Mouse (Mus musculus) heart, embryonic 10.5 days (tissue): ENCODE data around the gene Glis3. TPM values are rescaled to one million over a fixed set of nuclear protein-coding genes. Genes with fewer than 3 reads are reported as not detected.
A peak's percentile ranks its signal among the peaks of the same experiment; 100 is the strongest.

Experiments
- DNase-seq: peaks from one replicate; pipeline ENCODE4 v3.0.0-alpha.2; 2017; ENCODE audit warnings: low spot score
- H3K27ac ChIP-seq: fragments of 300-500 bp; sonication (generic); 2 replicates; pipeline ENCODE4 v1.5.1; 2016; ENCODE audit warnings: mild to moderate bottlenecking
- H3K27me3 ChIP-seq: fragments of 300-500 bp; sonication (generic); 2 replicates; pipeline ENCODE4 v1.6.1; 2016; ENCODE audit warnings: mild to moderate bottlenecking; ENCODE audit not compliant: poor library complexity, insufficient read depth, severe bottlenecking
- H3K36me3 ChIP-seq: fragments of 300-500 bp; sonication (generic); 2 replicates; pipeline ENCODE4 v1.6.1; 2016; ENCODE audit warnings: mild to moderate bottlenecking, moderate library complexity
- H3K4me1 ChIP-seq: fragments of 300-500 bp; sonication (generic); 2 replicates; pipeline ENCODE4 v1.6.1; 2016; ENCODE audit warnings: mild to moderate bottlenecking
- H3K4me3 ChIP-seq: fragments of 300-500 bp; sonication (generic); 2 replicates; pipeline ENCODE4 v1.5.1; 2016; ENCODE audit warnings: mild to moderate bottlenecking, moderate library complexity
- H3K9me3 ChIP-seq: fragments of 300-500 bp; sonication (generic); 2 replicates; pipeline ENCODE4 v1.6.1; 2016; ENCODE audit warnings: mild to moderate bottlenecking, moderate library complexity
- WGBS: fragments of 180-500 bp; shearing (Covaris S2); methylation state at CpG from one replicate; pipeline ENCODE4 v1.1.7; 2016; 5-methylcytosine and 5-hydroxymethylcytosine counted together
- polyA plus RNA-seq: library from polyadenylated mRNA; unstranded; fragments of >200 nt; fragmentation: Nextera tagmentation; extraction: Ambion mirVana; gene quantifications from 2 replicates; pipeline ENCODE4 v1.2.1, GENCODE M21; 2016

The Glis3 gene
- polyA plus RNA-seq, 1 experiment from 2014 or later: 1.4 TPM

GRCm38 (mm10) chr19:28336651-28337510 lies 343.0 kb downstream of the Glis3 start:
- 78% methylated on average over 4 of the region's 4 CpGs for WGBS
- Histone ChIP-seq H3K9me3 (no peaks in the 10 kb centered on the region), H3K27me3 (no peaks in the 10 kb centered on the region), H3K4me3 (no peak overlapping the region), H3K4me1 (0 out of 2 replicates have a peak, but pooled peaks cover 8% of the 10 kb centered on the region), H3K27ac (no peak overlapping the region), H3K36me3 (no peaks in the 10 kb centered on the region)
- no peak for DNase-seq

GRCm38 (mm10) chr19:28335890-28336289 lies 344.0 kb downstream of the Glis3 start:
- no peak overlapping the region for H3K4me3 ChIP-seq
- no peaks in the 10 kb centered on the region for H3K9me3 ChIP-seq
- no peaks in the 10 kb centered on the region for H3K36me3 ChIP-seq
- peak overlapping the region; percentile 8; the same call in 1 of the 2 replicates for H3K27ac ChIP-seq
- H3K4me1 ChIP-seq: peaks cover 11% of the 10 kb centered on the region; the same call in 1 of the 2 replicates
- no peak for DNase-seq
- no peaks in the 10 kb centered on the region for H3K27me3 ChIP-seq
- WGBS: 31% methylated on average over 8 of the region's 8 CpGs

GRCm38 (mm10) chr19:28333007-28333766 lies 346.7 kb downstream of the Glis3 start:
- no peaks in the 10 kb centered on the region for H3K27me3 ChIP-seq
- 63% methylated on average over 11 of the region's 11 CpGs for WGBS
- peaks cover 21% of the 10 kb centered on the region; the same call in 1 of the 2 replicates for H3K4me1 ChIP-seq
- no peak overlapping the region for H3K27ac ChIP-seq
- no peaks in the 10 kb centered on the region for H3K36me3 ChIP-seq
- H3K4me3 ChIP-seq: no peak overlapping the region
- no peak for DNase-seq
- H3K9me3 ChIP-seq: no peaks in the 10 kb centered on the region

GRCm38 (mm10) chr19:28328444-28329110 lies 351.3 kb downstream of the Glis3 start:
- Histone ChIP-seq H3K4me1 (peaks cover 13% of the 10 kb centered on the region; the same call in 1 of the 2 replicates), H3K27me3 (no peaks in the 10 kb centered on the region), H3K9me3 (no peaks in the 10 kb centered on the region), H3K4me3 (no peak overlapping the region), H3K36me3 (no peaks in the 10 kb centered on the region), H3K27ac (peak overlapping the region; percentile 67; the same call in 1 of the 2 replicates)
- no peak for DNase-seq
- 59% methylated on average over 16 of the region's 16 CpGs for WGBS

- no peak for DNase-seq
- no peak overlapping the region for H3K27ac ChIP-seq
- H3K4me3 ChIP-seq: no peak overlapping the region
- no peaks in the 10 kb centered on the region for H3K36me3 ChIP-seq
- H3K4me1 ChIP-seq: peaks cover 13% of the 10 kb centered on the region; the same call in 1 of the 2 replicates
- no peaks in the 10 kb centered on the region for H3K27me3 ChIP-seq
- no peaks in the 10 kb centered on the region for H3K9me3 ChIP-seq
- WGBS: 79% methylated on average over 5 of the region's 5 CpGs
Measured at GRCm38 (mm10) chr19:28327536-28327935, 352.3 kb downstream of the Glis3 start.

- Histone ChIP-seq H3K4me1 (0 out of 2 replicates have a peak, but pooled peaks cover 4% of the 10 kb centered on the region), H3K4me3 (no peak overlapping the region), H3K27ac (no peak overlapping the region), H3K36me3 (no peaks in the 10 kb centered on the region), H3K27me3 (no peaks in the 10 kb centered on the region), H3K9me3 (no peaks in the 10 kb centered on the region)
- 53% methylated on average over 6 of the region's 6 CpGs for WGBS
- no peak for DNase-seq
Measured at GRCm38 (mm10) chr19:28306036-28306435, 373.8 kb downstream of the Glis3 start.

GRCm38 (mm10) chr19:28305510-28305909 lies 374.4 kb downstream of the Glis3 start:
- H3K27me3 ChIP-seq: no peaks in the 10 kb centered on the region
- 0 out of 2 replicates have a peak, but pooled peaks cover 4% of the 10 kb centered on the region for H3K4me1 ChIP-seq
- H3K4me3 ChIP-seq: no peak overlapping the region
- no peaks in the 10 kb centered on the region for H3K9me3 ChIP-seq
- H3K36me3 ChIP-seq: no peaks in the 10 kb centered on the region
- no peak overlapping the region for H3K27ac ChIP-seq
- DNase-seq: no peak
- 62% methylated on average over 4 of the region's 4 CpGs for WGBS

GRCm38 (mm10) chr19:28302831-28303242 lies 377.0 kb downstream of the Glis3 start:
- Histone ChIP-seq H3K4me3 (no peak overlapping the region), H3K27me3 (no peaks in the 10 kb centered on the region), H3K36me3 (no peaks in the 10 kb centered on the region), H3K4me1 (peaks cover 15% of the 10 kb centered on the region), H3K9me3 (no peaks in the 10 kb centered on the region), H3K27ac (no peak overlapping the region)
- DNase-seq: no peak
- 72% methylated on average over 2 of the region's 2 CpGs for WGBS

- Histone ChIP-seq H3K36me3 (no peaks in the 10 kb centered on the region), H3K4me3 (no peak overlapping the region), H3K27me3 (no peaks in the 10 kb centered on the region), H3K4me1 (peaks cover 15% of the 10 kb centered on the region), H3K27ac (no peak overlapping the region), H3K9me3 (no peaks in the 10 kb centered on the region)
- no peak for DNase-seq
- 55% methylated on average over 8 of the region's 8 CpGs for WGBS
Measured at GRCm38 (mm10) chr19:28300226-28300625, 379.7 kb downstream of the Glis3 start.

GRCm38 (mm10) chr19:28299211-28299775 lies 380.6 kb downstream of the Glis3 start:
- DNase-seq: no peak
- H3K27ac ChIP-seq: peak overlapping the region; percentile 26; the same call in 1 of the 2 replicates
- H3K27me3 ChIP-seq: no peaks in the 10 kb centered on the region
- peaks cover 15% of the 10 kb centered on the region for H3K4me1 ChIP-seq
- no peaks in the 10 kb centered on the region for H3K9me3 ChIP-seq
- no peak overlapping the region for H3K4me3 ChIP-seq
- no peaks in the 10 kb centered on the region for H3K36me3 ChIP-seq
- 46% methylated on average over 11 of the region's 11 CpGs for WGBS

- 74% methylated on average over 9 of the region's 9 CpGs for WGBS
- peak overlapping the region; percentile 26; the same call in 1 of the 2 replicates for H3K27ac ChIP-seq
- DNase-seq: no peak
Measured at GRCm38 (mm10) chr19:28298669-28299068, 381.2 kb downstream of the Glis3 start.

GRCm38 (mm10) chr19:28291596-28291995 lies 388.3 kb downstream of the Glis3 start:
- Histone ChIP-seq H3K4me3 (no peak overlapping the region), H3K4me1 (no peaks in the 10 kb centered on the region), H3K27me3 (no peaks in the 10 kb centered on the region), H3K27ac (no peak overlapping the region), H3K36me3 (no peaks in the 10 kb centered on the region), H3K9me3 (no peaks in the 10 kb centered on the region)
- 62% methylated on average over 4 of the region's 4 CpGs for WGBS
- no peak for DNase-seq

More at GRCm38 (mm10) chr19:28298669-28299068, 381.2 kb downstream of the Glis3 start:
- Histone ChIP-seq H3K4me1 (peaks cover 15% of the 10 kb centered on the region), H3K36me3 (no peaks in the 10 kb centered on the region), H3K9me3 (no peaks in the 10 kb centered on the region), H3K4me3 (no peak overlapping the region), H3K27me3 (no peaks in the 10 kb centered on the region)
